Comparison of ENCODE assay signal across 9 mouse cellular contexts in the genomic region with DNA sequence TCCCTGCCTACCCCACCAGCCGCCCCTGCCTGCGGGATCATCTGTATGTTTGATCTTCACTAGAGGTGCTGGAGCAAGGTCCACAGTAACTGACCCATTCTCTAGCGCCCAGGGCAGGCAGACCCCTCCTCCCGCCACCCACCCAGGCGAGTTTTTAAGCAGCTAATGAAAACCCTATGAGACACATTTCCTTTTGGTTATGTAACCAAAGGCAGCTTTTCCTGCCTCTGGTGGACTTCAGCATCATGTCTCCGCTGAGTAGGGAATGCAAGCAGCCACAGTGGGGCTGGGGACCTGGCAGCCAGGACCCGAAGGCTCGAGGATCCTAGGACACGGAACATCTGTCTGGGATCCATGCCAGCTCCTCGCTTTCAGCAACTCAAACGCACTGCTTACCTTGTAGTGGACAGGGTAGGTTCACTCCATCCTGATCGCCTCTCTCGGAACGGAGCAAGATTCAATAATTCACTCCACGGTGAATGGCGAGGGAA. TPM values are rescaled to one million over a fixed set of nuclear protein-coding genes. Genes with fewer than 3 reads are reported as not detected.
DNase-seq lines count a peak whose midpoint lies in the region; ATAC-seq lines count a peak whose summit lies in the region.
"Had no signal": no experiment of that assay in that cellular context is flagged by ENCODE, and none has a peak within 500 bp of the region (broad histone marks: within the 10 kb centered on the region; RNA-seq: fewer than 3 reads in every experiment).

No protein-coding gene starts in this region.

- H3K4me1 ChIP-seq in heart, embryonic 13.5 days = 0 out of 2 replicates have a peak, but pooled peaks cover 4% of the 10 kb centered on the region
- H3K4me1 ChIP-seq in forebrain, embryonic 10.5 days = peaks cover 43% of the 10 kb centered on the region
- peaks cover 58% of the 10 kb centered on the region for H3K4me1 ChIP-seq in neural tube, embryonic 15.5 days
- H3K4me1 ChIP-seq in kidney, embryonic 14.5 days (ENCODE audit: control insufficient read depth, insufficient read depth, low read length) = no peaks in the 10 kb centered on the region

- no peaks in the 10 kb centered on the region for H3K9me3 ChIP-seq in heart, embryonic 13.5 days
- no peaks in the 10 kb centered on the region for H3K9me3 ChIP-seq in forebrain, embryonic 10.5 days
- no peaks in the 10 kb centered on the region for H3K9me3 ChIP-seq in neural tube, embryonic 15.5 days (replicated peaks)
- no peaks in the 10 kb centered on the region for H3K9me3 ChIP-seq in kidney, embryonic 14.5 days (ENCODE audit: control insufficient read depth, low read length)
- H3K9me3 ChIP-seq: limb, embryonic 15.5 days had no signal

- 17% methylated on average over 16 of the region's 16 CpGs for WGBS in heart, embryonic 13.5 days
- WGBS in forebrain, embryonic 10.5 days = 12% methylated on average over 16 of the region's 16 CpGs
- 7% methylated on average over 16 of the region's 16 CpGs for WGBS in neural tube, embryonic 15.5 days
- 14% methylated on average over 16 of the region's 16 CpGs for WGBS in kidney, embryonic 14.5 days

- peak overlapping the region; percentile 60 for H3K4me2 ChIP-seq in heart, embryonic 13.5 days
- H3K4me2 ChIP-seq in neural tube, embryonic 15.5 days = peak overlapping the region; percentile 71
- H3K4me2 ChIP-seq in kidney, embryonic 14.5 days (replicated peaks; ENCODE audit: low read depth, low read length) = no peak overlapping the region

- 0 out of 2 replicates have a peak overlapping the region, but pooled peaks have one; percentile 25 for H3K4me3 ChIP-seq in heart, embryonic 13.5 days
- H3K4me3 ChIP-seq in forebrain, embryonic 10.5 days = peak overlapping the region; percentile 54
- H3K4me3 ChIP-seq in neural tube, embryonic 15.5 days (replicated peaks) = peak overlapping the region; percentile 60
- no peak overlapping the region for H3K4me3 ChIP-seq in kidney, embryonic 14.5 days (ENCODE audit: low read length)

- no peak for DNase-seq in heart, adult 8-10 months (ENCODE audit: low spot score)
- DNase-seq in forebrain, embryonic 10.5 days (ENCODE audit: extremely low spot score, low spot score) = no peak
- peak; percentile 43 to 47 for DNase-seq in layer of hippocampus, postnatal 25 days (ENCODE audit: extremely low spot score in 1 of 2, low spot score in 1 of 2)
- no peak for DNase-seq in spleen, postnatal 10 days (ENCODE audit: low spot score in 2 of 2)
- DNase-seq in adrenal gland, postnatal 25 days = no peak

- no peak for ATAC-seq in heart, embryonic 13.5 days (ENCODE audit: extremely low read depth, insufficient number of reproducible peaks, low FRiP score, low TSS enrichment)
- ATAC-seq in neural tube, embryonic 15.5 days (ENCODE audit: low FRiP score) = peak; percentile 40; the same call in 1 of the 2 replicates
- ATAC-seq in kidney, embryonic 14.5 days (ENCODE audit: low FRiP score, low TSS enrichment) = no peak

- no peaks in the 10 kb centered on the region for H3K36me3 ChIP-seq in heart, embryonic 13.5 days
- no peaks in the 10 kb centered on the region for H3K36me3 ChIP-seq in forebrain, embryonic 10.5 days (replicated peaks)
- no peaks in the 10 kb centered on the region for H3K36me3 ChIP-seq in neural tube, embryonic 15.5 days
- H3K36me3 ChIP-seq in kidney, embryonic 14.5 days (ENCODE audit: control insufficient read depth, insufficient read depth, low read length) = no peaks in the 10 kb centered on the region
- H3K36me3 ChIP-seq: limb, embryonic 15.5 days had no signal

- no peak overlapping the region for H3K27ac ChIP-seq in heart, embryonic 13.5 days (replicated peaks)
- H3K27ac ChIP-seq in forebrain, embryonic 10.5 days = no peak overlapping the region
- H3K27ac ChIP-seq in neural tube, embryonic 15.5 days (replicated peaks) = peak overlapping the region; percentile 82
- no peak overlapping the region for H3K27ac ChIP-seq in kidney, embryonic 14.5 days (ENCODE audit: low read depth, low read length)
- H3K27ac ChIP-seq: limb, embryonic 15.5 days had no signal

- no peak overlapping the region for H3K9ac ChIP-seq in heart, embryonic 13.5 days
- H3K9ac ChIP-seq in neural tube, embryonic 15.5 days (replicated peaks) = peak overlapping the region; percentile 71
- no peak overlapping the region for H3K9ac ChIP-seq in kidney, embryonic 14.5 days (ENCODE audit: low read depth, low read length)
- H3K9ac ChIP-seq: limb, embryonic 15.5 days had no signal

- H3K27me3 ChIP-seq in heart, embryonic 13.5 days (replicated peaks) = peaks cover 68% of the 10 kb centered on the region
- H3K27me3 ChIP-seq in forebrain, embryonic 10.5 days (ENCODE audit: poor library complexity, severe bottlenecking) = peaks cover 37% of the 10 kb centered on the region
- H3K27me3 ChIP-seq in neural tube, embryonic 15.5 days (replicated peaks) = peaks cover 12% of the 10 kb centered on the region; the same call in 1 of the 2 replicates
- H3K27me3 ChIP-seq in kidney, embryonic 14.5 days (ENCODE audit: control insufficient read depth, insufficient read depth, low read length) = peaks cover 29% of the 10 kb centered on the region

RNA-seq across cellular contexts. Expression of gene Kcnj6, which starts 0.7 kb away (rescaled TPM):
- 0.05 and 0.18 TPM in 2 replicates for polyA plus RNA-seq in heart, embryonic 13.5 days (2015; fragmentation: Nextera tagmentation; extraction: Ambion mirVana)
- not detected for total RNA-seq in heart, adult 8-10 months (2022)
- 0.22 TPM in 1 of 2 replicates, not detected in the other for polyA plus RNA-seq in forebrain, embryonic 10.5 days (2016; fragmentation: Nextera tagmentation; extraction: Ambion mirVana)
- total RNA-seq in layer of hippocampus, postnatal 25 days (2021) = 100 to 1,000 TPM in 1 of 2 experiments, 10 to 100 TPM in 1; 99.2 to 128 TPM
- 4.1 and 5.9 TPM in 2 replicates for polyA plus RNA-seq in neural tube, embryonic 15.5 days (2015; fragmentation: Nextera tagmentation; extraction: Ambion mirVana)
- polyA plus RNA-seq in kidney, embryonic 14.5 days (2014; fragmentation: Nextera tagmentation; extraction: Ambion mirVana) = not detected in 2 replicates
- total RNA-seq in adrenal gland, postnatal 25 days (2021) = 1.1 and 1.2 TPM in 2 replicates
- polyA plus RNA-seq: limb, embryonic 15.5 days had no signal

Comparison
In these comparisons a context has a peak if more than half of its experiments do, and no peak if none do; other contexts are left out.
1. DNase-seq: peak in layer of hippocampus, postnatal 25 days (2 of 2); none in heart, adult 8-10 months (single experiment), forebrain, embryonic 10.5 days (single experiment), spleen, postnatal 10 days (0 of 2) and adrenal gland, postnatal 25 days (single experiment).